Mouse (Mus musculus) midbrain, postnatal 0 days (tissue): ENCODE data around the gene Rbm8a. TPM values are rescaled to one million over a fixed set of nuclear protein-coding genes. Genes with fewer than 3 reads are reported as not detected.

Experiments used
- ATAC-seq: fragments of 200-750 bp; cut with Nextera tagmentation; 2 replicates; pipeline ENCODE4 v1.8.0; 2017; ENCODE audit warnings: moderate number of reproducible peaks, mild to moderate bottlenecking, moderate TSS enrichment, moderate library complexity; ENCODE audit not compliant: low FRiP score
- DNase-seq: peaks from one replicate; pipeline ENCODE4 v3.0.0-alpha.2; 2015; ENCODE audit warnings: low spot score
- H3K27ac ChIP-seq: fragments of 300-500 bp; sonication (generic); 2 replicates; pipeline ENCODE4 v1.5.1; 2014; ENCODE audit warnings: low read depth, mild to moderate bottlenecking, low read length, mixed read lengths
- H3K27me3 ChIP-seq: fragments of 300-500 bp; sonication (generic); 2 replicates; pipeline ENCODE4 v1.6.1; 2014; ENCODE audit warnings: low read length, control low read depth, mixed read lengths; ENCODE audit not compliant: insufficient read depth
- H3K36me3 ChIP-seq: fragments of 300-500 bp; sonication (generic); 2 replicates; pipeline ENCODE4 v1.6.1; 2014; ENCODE audit warnings: low read length, control low read depth, mixed read lengths; ENCODE audit not compliant: insufficient read depth
- H3K4me1 ChIP-seq: fragments of 300-500 bp; sonication (generic); 2 replicates; pipeline ENCODE4 v1.6.1; 2014; ENCODE audit warnings: mild to moderate bottlenecking, control low read depth, antibody characterized with exemption, low read length, mixed read lengths; ENCODE audit not compliant: insufficient read depth
- H3K4me2 ChIP-seq: fragments of 300-500 bp; sonication (generic); 2 replicates; pipeline ENCODE4 v1.6.1; 2014; ENCODE audit warnings: low read depth, mild to moderate bottlenecking, low read length, mixed read lengths; ENCODE audit not compliant: poor library complexity, severe bottlenecking
- H3K4me3 ChIP-seq: fragments of 300-500 bp; sonication (generic); 2 replicates; pipeline ENCODE4 v1.5.1; 2014; ENCODE audit warnings: low read depth, mild to moderate bottlenecking, low read length, moderate library complexity
- H3K9ac ChIP-seq: fragments of 300-500 bp; sonication (generic); replicated peaks from 2 replicates; pipeline ENCODE4 v1.6.1; 2014; ENCODE audit warnings: mild to moderate bottlenecking, low read length, moderate library complexity, mixed read lengths; ENCODE audit not compliant: poor library complexity, severe bottlenecking
- H3K9me3 ChIP-seq: fragments of 300-500 bp; sonication (generic); 2 replicates; pipeline ENCODE4 v1.6.1; 2016; ENCODE audit warnings: low read length, control low read depth
- CTCF ChIP-seq: IDR thresholded peaks from 2 replicates; pipeline ENCODE4 v1.5.1; 2016; ENCODE audit warnings: antibody characterized with exemption, mild to moderate bottlenecking
- WGBS: fragments of 180-500 bp; shearing (Covaris S2); extraction: QIAGEN DNeasy Blood & Tissue Kit; methylation state at CpG from one replicate; pipeline ENCODE4 v1.1.7; 2014; 5-methylcytosine and 5-hydroxymethylcytosine counted together
- polyA plus RNA-seq: library from polyadenylated mRNA; unstranded; fragments of >200 nt; fragmentation: Nextera tagmentation; extraction: Ambion mirVana; gene quantifications from 2 replicates; pipeline ENCODE4 v1.2.1, GENCODE M21; 2015
- total RNA-seq: library from RNA; depleted of rRNA; stranded (reverse); fragments of >200 nt; gene quantifications from 2 replicates; pipeline ENCODE4 v1.2.3, GENCODE M21; 2014

Rbm8a gene
- total and polyA plus RNA-seq, 2 experiments from 2014 or later, result 25.0 to 118 TPM

DNA sequence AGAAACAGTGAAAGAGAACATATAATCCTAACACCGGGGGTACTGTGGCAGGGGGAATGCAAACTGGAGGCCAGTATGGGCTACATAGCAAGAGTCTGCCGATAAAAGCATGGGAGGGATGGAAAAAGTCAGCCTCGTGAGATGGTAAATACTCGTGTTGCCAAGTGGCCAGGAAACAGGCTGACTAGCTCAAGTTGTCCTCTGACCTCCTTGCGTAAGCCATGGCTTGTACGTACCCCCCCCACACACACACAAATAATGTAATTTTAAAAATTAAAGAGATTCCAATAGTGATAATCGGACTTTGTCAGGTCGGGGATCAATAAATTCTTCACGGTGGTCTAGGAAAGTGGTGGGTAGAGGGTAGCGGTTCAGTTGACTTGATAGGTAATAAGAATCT is 36.4 kb upstream of the Rbm8a start:
- peak overlapping the region; percentile 83 for H3K27ac ChIP-seq
- peak overlapping the region; percentile 75 for H3K4me2 ChIP-seq
- no peaks in the 10 kb centered on the region for H3K27me3 ChIP-seq
- H3K4me3 ChIP-seq, result peak overlapping the region; percentile 57
- DNase-seq, result peak; percentile 46
- H3K9ac ChIP-seq, result peak overlapping the region; percentile 67
- no peaks in the 10 kb centered on the region for H3K36me3 ChIP-seq
- peaks cover 8% of the 10 kb centered on the region; the same call in 1 of the 2 replicates for H3K4me1 ChIP-seq
- under 1% methylated on average over 10 of the region's 10 CpGs for WGBS
- no peak for ATAC-seq
- no peak for TF ChIP-seq CTCF
- no peaks in the 10 kb centered on the region for H3K9me3 ChIP-seq

DNA sequence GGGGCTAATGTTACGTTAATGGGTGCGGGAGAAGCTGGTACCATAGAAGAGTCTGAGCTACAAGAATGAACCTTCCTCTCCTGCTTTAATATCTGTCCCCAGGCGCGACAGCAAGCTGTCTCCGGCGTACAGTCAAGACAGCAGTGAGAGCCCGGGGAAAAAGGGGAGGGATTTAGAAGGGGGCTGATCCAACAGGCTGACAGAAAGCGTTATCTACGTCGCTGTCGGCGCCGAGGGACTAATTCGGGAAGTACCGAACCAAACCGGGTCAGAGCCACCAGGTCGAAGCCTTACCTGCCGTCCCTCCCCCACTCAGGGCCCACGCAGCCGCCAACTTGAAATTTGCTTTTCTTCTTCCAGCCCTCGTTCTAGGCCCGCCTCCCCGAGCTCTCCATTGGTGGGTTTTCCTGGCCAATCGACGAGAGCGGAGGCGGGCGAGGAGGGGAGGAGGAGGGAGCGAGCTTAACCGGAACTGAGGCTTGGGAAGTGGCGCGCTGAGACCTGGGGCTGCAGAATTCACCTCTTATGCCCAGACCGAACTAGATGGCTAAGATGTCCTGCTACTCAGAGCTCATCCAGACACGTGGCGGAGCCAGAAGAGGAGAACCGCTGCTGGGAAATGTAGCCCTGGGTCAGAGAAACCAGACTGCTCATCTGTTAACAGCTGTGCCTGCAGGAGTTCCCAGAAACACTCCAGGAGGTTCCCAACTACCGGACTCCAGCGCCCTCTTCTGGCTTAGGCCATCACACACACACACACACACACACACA is 35.8 kb upstream of the Rbm8a start, which contains the start of gene Polr3gl:
TSS of gene Polr3gl (minus strand) at position 392 of the 771 bp plus-strand sequence.
- ATAC-seq, result peak; percentile 86
- Histone ChIP-seq H3K9me3 (no peaks in the 10 kb centered on the region), H3K4me1 (peaks cover 8% of the 10 kb centered on the region; the same call in 1 of the 2 replicates)

DNA sequence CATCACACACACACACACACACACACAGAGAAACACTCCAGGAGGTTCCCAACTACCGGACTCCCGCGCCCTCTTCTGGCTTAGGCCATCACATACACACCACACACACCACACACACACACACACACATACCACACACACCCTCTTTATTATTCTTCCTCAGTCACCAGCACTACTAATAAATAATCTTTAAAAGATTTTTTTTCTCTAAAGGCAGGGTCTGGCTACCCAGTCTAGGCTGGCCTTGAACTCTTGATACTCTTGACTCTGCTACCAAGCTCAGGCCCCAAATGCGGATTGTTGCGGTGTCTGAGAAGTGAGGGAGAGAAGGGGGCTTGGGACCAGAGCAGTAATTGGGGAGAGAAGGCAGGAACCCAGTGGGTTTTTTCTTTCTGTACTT is 34.9 kb upstream of the Rbm8a start:
- H3K9ac ChIP-seq, result no peak overlapping the region

More for the DNA sequence above, 35.8 kb upstream of the Rbm8a start, which contains the start of gene Polr3gl:
- H3K4me2 ChIP-seq, result peak within 1 kb of the TSS; percentile 75
- H3K9ac ChIP-seq, result peak within 1 kb of the TSS; percentile 67
- DNase-seq, result peak; percentile 95
- H3K27ac ChIP-seq, result peak within 1 kb of the TSS; percentile 83
- WGBS, result under 1% methylated on average over 34 of the region's 38 CpGs
- no peaks in the 10 kb centered on the region for H3K27me3 ChIP-seq
- TF ChIP-seq CTCF, result peak; percentile 51
- peak within 1 kb of the TSS; percentile 57 for H3K4me3 ChIP-seq
- H3K36me3 ChIP-seq, result no peaks in the 10 kb centered on the region

DNA sequence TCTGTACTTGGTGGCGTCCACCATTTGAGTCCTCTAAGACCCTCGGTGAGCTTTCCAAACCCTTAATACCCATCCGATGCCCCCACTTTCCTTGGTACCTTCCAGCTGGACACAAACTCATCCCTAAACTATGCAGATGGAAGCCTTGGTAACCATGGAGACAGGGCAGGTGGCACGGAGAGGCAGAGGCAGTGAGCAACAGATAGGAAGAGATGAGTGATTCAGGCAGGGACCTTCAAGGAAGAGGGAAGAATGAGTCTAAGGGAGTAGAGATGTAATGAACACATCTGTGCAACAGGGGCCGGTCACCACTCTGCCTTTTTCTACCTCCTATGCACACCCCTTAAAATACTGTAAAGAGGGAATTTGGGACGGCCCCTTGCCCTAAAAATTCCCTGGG is 34.1 kb upstream of the Rbm8a start:
- DNase-seq (peak; percentile 44), ATAC-seq (no peak)
- peak overlapping the region; percentile 96 for H3K4me2 ChIP-seq
- H3K36me3 ChIP-seq, result no peaks in the 10 kb centered on the region
- 21% methylated on average over 6 of the region's 6 CpGs for WGBS
- H3K9ac ChIP-seq, result peak overlapping the region; percentile 81
- peak; percentile 4 for TF ChIP-seq CTCF
- peaks cover 8% of the 10 kb centered on the region; the same call in 1 of the 2 replicates for H3K4me1 ChIP-seq
- H3K27ac ChIP-seq, result peak overlapping the region; percentile 77
- no peaks in the 10 kb centered on the region for H3K9me3 ChIP-seq
- H3K4me3 ChIP-seq, result peak overlapping the region; percentile 60
- H3K27me3 ChIP-seq, result no peaks in the 10 kb centered on the region

More for the DNA sequence above, 34.9 kb upstream of the Rbm8a start:
- peaks cover 8% of the 10 kb centered on the region; the same call in 1 of the 2 replicates for H3K4me1 ChIP-seq
- H3K27ac ChIP-seq, result peak overlapping the region; percentile 77; the same call in 1 of the 2 replicates
- 83% methylated on average over 5 of the region's 5 CpGs for WGBS
- H3K9me3 ChIP-seq, result no peaks in the 10 kb centered on the region
- no peak overlapping the region for H3K4me3 ChIP-seq
- DNase-seq (no peak), ATAC-seq (no peak)
- H3K36me3 ChIP-seq, result no peaks in the 10 kb centered on the region
- H3K27me3 ChIP-seq, result no peaks in the 10 kb centered on the region
- H3K4me2 ChIP-seq, result no peak overlapping the region
- TF ChIP-seq CTCF, result no peak

DNA sequence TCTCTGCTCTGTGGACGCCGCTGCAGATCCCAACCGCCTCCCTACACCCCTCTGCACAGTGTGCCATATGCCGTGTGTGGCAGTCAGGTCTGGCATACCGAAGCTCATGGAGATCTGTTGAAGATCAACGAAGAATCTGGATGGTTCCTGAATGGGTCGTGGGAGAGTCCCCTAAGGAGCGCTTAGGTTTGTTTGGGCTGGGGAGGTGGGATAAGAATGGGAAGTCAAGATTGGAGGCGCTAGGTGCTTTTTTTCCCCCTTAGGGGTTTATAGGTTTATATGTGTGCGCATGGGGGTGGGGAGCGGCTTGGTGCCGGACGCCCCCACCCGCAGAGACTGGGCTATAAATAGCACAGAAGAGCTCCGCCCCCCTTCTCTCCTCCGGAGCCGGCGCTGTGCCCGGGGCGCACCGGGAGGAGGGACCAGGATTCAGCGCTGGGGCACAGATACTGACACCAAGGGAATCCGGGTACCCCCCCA is 33.5 kb upstream of the Rbm8a start, which contains the start of gene Ankrd34a:
TSS of gene Ankrd34a (plus strand) at position 409 of the 480 bp plus-strand sequence.
- WGBS, result under 1% methylated on average over 20 of the region's 23 CpGs
- Histone ChIP-seq H3K27me3 (no peaks in the 10 kb centered on the region), H3K4me3 (peak within 1 kb of the TSS; percentile 60), H3K27ac (peak within 1 kb of the TSS; percentile 77), H3K9me3 (no peaks in the 10 kb centered on the region), H3K4me2 (peak within 1 kb of the TSS; percentile 96), H3K9ac (peak within 1 kb of the TSS; percentile 81), H3K4me1 (peaks cover 8% of the 10 kb centered on the region; the same call in 1 of the 2 replicates), H3K36me3 (no peaks in the 10 kb centered on the region)
- peak; percentile 12 for ATAC-seq
- no peak for TF ChIP-seq CTCF
- peak; percentile 60 for DNase-seq

DNA sequence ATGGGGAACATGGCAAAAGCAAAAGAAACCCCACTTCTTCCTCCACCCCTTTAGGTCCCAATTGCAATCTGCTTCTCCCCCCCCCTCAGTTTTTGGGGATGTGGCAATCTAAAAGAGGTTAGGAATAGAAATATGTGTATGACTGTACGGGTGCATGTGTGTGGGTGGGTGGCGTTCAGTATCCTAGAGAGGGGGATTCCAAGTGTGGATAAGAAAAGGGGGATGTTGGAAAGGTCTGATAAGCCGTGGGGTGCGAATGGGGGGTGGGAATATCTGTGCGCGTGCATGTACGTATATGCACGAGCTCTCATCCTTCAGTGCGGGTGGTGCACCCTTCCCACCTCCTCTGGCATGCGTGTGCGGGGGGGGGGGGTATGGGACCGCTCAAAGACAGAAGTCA is 32.9 kb upstream of the Rbm8a start:
- peak; percentile 38 for DNase-seq
- ATAC-seq, result peak; percentile 11; the same call in 1 of the 2 replicates
- Histone ChIP-seq H3K4me2 (peak overlapping the region; percentile 96), H3K9me3 (no peaks in the 10 kb centered on the region), H3K4me1 (peaks cover 9% of the 10 kb centered on the region; the same call in 1 of the 2 replicates), H3K36me3 (no peaks in the 10 kb centered on the region), H3K27me3 (no peaks in the 10 kb centered on the region), H3K27ac (peak overlapping the region; percentile 77), H3K4me3 (peak overlapping the region; percentile 60), H3K9ac (peak overlapping the region; percentile 81)
- TF ChIP-seq CTCF, result no peak
- 2% methylated on average over 11 of the region's 12 CpGs for WGBS
